29 mouse cellular contexts compared by ENCODE assay signal in the genomic region with DNA sequence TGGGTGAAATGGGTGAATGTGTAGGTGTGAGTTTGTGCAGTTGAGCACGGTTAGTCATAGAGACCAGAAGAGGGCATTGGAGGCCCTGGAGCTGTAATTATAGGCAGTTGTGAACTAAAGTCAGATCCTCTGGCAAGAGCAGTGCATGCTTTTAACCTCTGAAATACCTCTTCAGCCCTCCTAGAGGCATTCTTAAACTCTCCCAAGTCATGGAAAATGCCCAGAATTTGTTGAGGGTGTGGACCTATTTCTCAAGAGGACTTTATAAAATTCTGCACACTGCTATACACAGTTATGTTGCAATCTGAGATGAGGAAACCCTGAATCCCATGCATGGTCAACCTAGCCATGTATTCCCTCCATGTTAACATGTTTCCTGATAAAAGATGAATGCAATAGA.
DNase-seq lines count a peak whose midpoint lies in the region; ATAC-seq and TF ChIP-seq lines count a peak whose summit lies in the region.
"Had no signal": no experiment of that assay in that cellular context is flagged by ENCODE, and none has a peak within 500 bp of the region (broad histone marks: within the 10 kb centered on the region; RNA-seq: fewer than 3 reads in every experiment).

No protein-coding gene starts in this region.

- no peaks in the 10 kb centered on the region for H3K36me3 ChIP-seq in intestine, postnatal 0 days (ENCODE audit: control insufficient read depth, insufficient read depth)
- H3K36me3 ChIP-seq in intestine, embryonic 15.5 days: no peaks in the 10 kb centered on the region
- H3K36me3 ChIP-seq: embryonic facial prominence, embryonic 13.5 days; heart, embryonic 10.5 days; heart, embryonic 15.5 days; hindbrain, embryonic 12.5 days; liver, embryonic 12.5 days; neural tube, embryonic 12.5 days had no signal

- H3K9me3 ChIP-seq in intestine, postnatal 0 days (ENCODE audit: control insufficient read depth): no peaks in the 10 kb centered on the region
- no peaks in the 10 kb centered on the region for H3K9me3 ChIP-seq in intestine, embryonic 15.5 days
- H3K9me3 ChIP-seq: embryonic facial prominence, embryonic 13.5 days; heart, embryonic 10.5 days; heart, embryonic 15.5 days; hindbrain, embryonic 12.5 days; liver, embryonic 12.5 days; neural tube, embryonic 12.5 days had no signal

- no peak for ATAC-seq in intestine, postnatal 0 days
- ATAC-seq in intestine, embryonic 15.5 days: no peak
- 0 out of 2 replicates have a peak, but pooled peaks have one; percentile 20 for ATAC-seq in megakaryocyte progenitor cell, adult 5-6 weeks (replicated peaks; ENCODE audit: poor library complexity)
- ATAC-seq: CD4-positive, CD25-positive, alpha-beta regulatory T cell, adult 4 months; forebrain, embryonic 14.5 days; hindbrain, postnatal 0 days; intestine, embryonic 16.5 days; liver, embryonic 12.5 days; liver, postnatal 0 days; midbrain, embryonic 16.5 days had no signal

- peak; percentile 23; the same call in 1 of the 2 replicates for TF ChIP-seq CTCF in intestine, postnatal 0 days (IDR thresholded peaks at IDR 0.05; ENCODE audit: low read depth)

- no peak overlapping the region for H3K4me3 ChIP-seq in intestine, postnatal 0 days (ENCODE audit: low read depth, low read length)
- no peak overlapping the region for H3K4me3 ChIP-seq in intestine, embryonic 15.5 days (replicated peaks)
- H3K4me3 ChIP-seq: embryonic facial prominence, embryonic 13.5 days; heart, embryonic 10.5 days; heart, embryonic 15.5 days; hindbrain, embryonic 12.5 days; liver, embryonic 12.5 days; myocyte; neural tube, embryonic 12.5 days had no signal

- DNase-seq in lung, postnatal 14 days: peak; percentile 0
- no peak for DNase-seq in lung, postnatal 10 days
- peak; percentile 36 for DNase-seq in fat pad, adult 2 months (ENCODE audit: extremely low read depth, low read depth, low spot score)
- DNase-seq in adrenal gland, postnatal 14 days: no peak
- DNase-seq in T-cell, adult 2 months (ENCODE audit: low spot score): no peak
- DNase-seq: adrenal gland, adult 8-10 months; cerebellum, adult 11 months; cerebellum, adult 9-11 months; embryo, embryonic 11 days; kidney, adult 9 months; kidney, postnatal 14 days; liver, postnatal 0 days; right cerebral cortex, postnatal 4 days had no signal

- H3K27ac ChIP-seq in intestine, postnatal 0 days (ENCODE audit: low read depth, low read length): no peak overlapping the region
- H3K27ac ChIP-seq in intestine, embryonic 15.5 days: no peak overlapping the region
- H3K27ac ChIP-seq: embryonic facial prominence, embryonic 13.5 days; heart, embryonic 10.5 days; heart, embryonic 15.5 days; hindbrain, embryonic 12.5 days; hindbrain, postnatal 0 days; liver, embryonic 12.5 days; neural tube, embryonic 12.5 days had no signal

- no peak overlapping the region for H3K4me2 ChIP-seq in intestine, postnatal 0 days (replicated peaks; ENCODE audit: low read depth)
- no peak overlapping the region for H3K4me2 ChIP-seq in intestine, embryonic 15.5 days (replicated peaks)
- H3K4me2 ChIP-seq: embryonic facial prominence, embryonic 13.5 days; heart, embryonic 15.5 days; hindbrain, embryonic 12.5 days; liver, embryonic 12.5 days; midbrain, embryonic 11.5 days; neural tube, embryonic 12.5 days had no signal

- H3K27me3 ChIP-seq in intestine, postnatal 0 days (replicated peaks; ENCODE audit: control insufficient read depth, insufficient read depth, low read length): no peaks in the 10 kb centered on the region
- H3K27me3 ChIP-seq in intestine, embryonic 15.5 days (replicated peaks): no peaks in the 10 kb centered on the region
- H3K27me3 ChIP-seq: embryonic facial prominence, embryonic 13.5 days; heart, embryonic 15.5 days; hindbrain, embryonic 12.5 days; liver, embryonic 12.5 days; neural tube, embryonic 12.5 days had no signal

- no peak overlapping the region for H3K9ac ChIP-seq in intestine, postnatal 0 days (ENCODE audit: low read depth, low read length)
- H3K9ac ChIP-seq in intestine, embryonic 15.5 days: no peak overlapping the region
- H3K9ac ChIP-seq: embryonic facial prominence, embryonic 13.5 days; heart, embryonic 15.5 days; hindbrain, embryonic 12.5 days; liver, embryonic 12.5 days; liver, postnatal 0 days; neural tube, embryonic 12.5 days had no signal

- no peaks in the 10 kb centered on the region for H3K4me1 ChIP-seq in intestine, postnatal 0 days (replicated peaks; ENCODE audit: control insufficient read depth, insufficient read depth, low read length)
- no peaks in the 10 kb centered on the region for H3K4me1 ChIP-seq in intestine, embryonic 15.5 days (replicated peaks)
- H3K4me1 ChIP-seq: embryonic facial prominence, embryonic 13.5 days; heart, embryonic 10.5 days; heart, embryonic 15.5 days; hindbrain, embryonic 12.5 days; liver, embryonic 12.5 days; neural tube, embryonic 12.5 days had no signal

- 80% methylated on average over 1 of the region's 1 CpGs for WGBS in intestine, postnatal 0 days
- 71% methylated on average over 1 of the region's 1 CpGs for WGBS in intestine, embryonic 15.5 days

Comparison
In these comparisons a context has a peak if more than half of its experiments do, and no peak if none do; other contexts are left out.
1. DNase-seq: peak in lung, postnatal 14 days (single experiment) and fat pad, adult 2 months (single experiment); none in lung, postnatal 10 days (single experiment), adrenal gland, postnatal 14 days (single experiment) and T-cell, adult 2 months (single experiment).